Mouse (Mus musculus): ENCODE data around the gene Ambn. TPM values are rescaled to one million over a fixed set of nuclear protein-coding genes. Genes with fewer than 3 reads are reported as not detected.

Ambn gene
- polyA plus RNA-seq, 1 experiment from 2014 or later: not detected

DNA sequence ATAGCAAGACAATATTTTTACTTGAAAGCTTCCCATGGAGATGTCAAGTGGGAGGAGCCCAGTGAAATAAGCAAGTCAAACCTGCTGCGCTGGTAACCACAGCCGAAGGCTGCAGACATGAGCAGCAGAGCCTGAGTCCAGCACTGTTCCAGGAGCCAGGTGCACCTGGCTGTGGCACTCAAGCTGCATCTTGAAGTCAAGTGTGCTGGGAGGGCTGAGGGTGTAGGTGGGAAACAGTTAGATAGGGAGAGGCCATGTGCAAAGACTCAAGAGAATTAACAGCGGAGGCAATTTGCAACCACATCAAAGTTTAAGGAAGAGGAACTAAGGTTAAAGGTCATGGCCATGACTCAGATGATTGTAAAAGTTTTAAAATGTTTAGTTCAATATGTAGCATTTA, 44.0 kb downstream of the Ambn start:
- ATAC-seq (ENCODE audit: low FRiP score, low TSS enrichment): no peak
- Histone ChIP-seq H3K9me3 (ENCODE audit: control insufficient read depth, low read length) (no peaks in the 10 kb centered on the region), H3K27ac (ENCODE audit: low read depth, low read length) (no peak overlapping the region), H3K36me3 (ENCODE audit: control insufficient read depth, insufficient read depth, low read length) (no peaks in the 10 kb centered on the region), H3K27me3 (ENCODE audit: control insufficient read depth, insufficient read depth, low read length) (no peaks in the 10 kb centered on the region), H3K4me3 (ENCODE audit: low read length) (no peak overlapping the region), H3K9ac (ENCODE audit: low read depth, low read length) (no peak overlapping the region), H3K4me1 (ENCODE audit: control insufficient read depth, insufficient read depth, low read length) (no peaks in the 10 kb centered on the region), H3K4me2 (replicated peaks; ENCODE audit: low read depth, low read length) (no peak overlapping the region)
- WGBS: 87% methylated on average over 3 of the region's 3 CpGs

DNA sequence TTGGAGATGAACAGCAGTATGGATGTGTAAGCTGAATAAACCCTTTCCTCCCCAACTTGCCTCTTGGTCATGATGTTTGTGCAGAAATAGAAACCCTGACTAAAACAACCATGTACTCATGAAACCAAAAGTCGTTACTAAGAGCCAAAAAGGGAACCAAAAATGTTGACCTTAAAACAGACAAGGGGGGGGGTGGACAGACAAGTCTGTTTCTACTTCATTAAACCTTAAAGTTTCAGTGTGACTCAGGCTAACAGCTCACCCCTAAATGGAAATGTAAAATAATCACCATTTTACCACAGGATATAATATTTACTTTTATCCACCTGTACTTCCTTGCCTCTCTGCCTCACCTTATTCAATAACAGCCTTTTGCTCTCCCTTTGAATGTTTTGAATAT, 52.8 kb downstream of the Ambn start:
- Histone ChIP-seq H3K27ac (ENCODE audit: low read depth, low read length) (no peak overlapping the region), H3K4me1 (ENCODE audit: control insufficient read depth, insufficient read depth, low read length) (no peaks in the 10 kb centered on the region), H3K9ac (ENCODE audit: low read depth, low read length) (no peak overlapping the region), H3K36me3 (ENCODE audit: control insufficient read depth, insufficient read depth, low read length) (no peaks in the 10 kb centered on the region), H3K27me3 (ENCODE audit: control insufficient read depth, insufficient read depth, low read length) (no peaks in the 10 kb centered on the region), H3K4me2 (replicated peaks; ENCODE audit: low read depth, low read length) (no peak overlapping the region), H3K9me3 (ENCODE audit: control insufficient read depth, low read length) (no peaks in the 10 kb centered on the region), H3K4me3 (ENCODE audit: low read length) (no peak overlapping the region)
- no peak for ATAC-seq (ENCODE audit: low FRiP score, low TSS enrichment)
- 53% methylated on average over 1 of the region's 1 CpGs for WGBS

DNA sequence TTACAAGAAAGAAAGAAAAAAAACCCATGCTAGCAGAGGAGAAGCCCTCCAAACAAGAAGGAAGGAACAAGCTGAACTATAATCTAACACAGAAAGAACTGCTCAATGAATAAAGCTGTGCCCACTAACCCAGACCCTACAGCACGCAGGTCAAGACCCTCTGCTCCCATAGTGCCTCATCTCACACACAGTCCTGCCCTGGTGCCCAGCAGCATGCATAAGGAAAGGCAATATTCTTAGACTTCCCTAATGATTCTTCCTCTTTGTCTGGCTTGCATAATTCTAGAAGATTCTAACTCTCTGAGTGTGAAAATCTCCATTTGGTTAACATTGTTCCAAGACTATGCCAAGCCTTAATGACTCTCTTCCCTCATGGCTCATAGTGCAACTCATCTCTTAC, 53.2 kb downstream of the Ambn start:
- no peaks in the 10 kb centered on the region for H3K9me3 ChIP-seq (ENCODE audit: control insufficient read depth, low read length)
- no peak for ATAC-seq (ENCODE audit: low FRiP score, low TSS enrichment)
- no peaks in the 10 kb centered on the region for H3K36me3 ChIP-seq (ENCODE audit: control insufficient read depth, insufficient read depth, low read length)
- no peaks in the 10 kb centered on the region for H3K4me1 ChIP-seq (ENCODE audit: control insufficient read depth, insufficient read depth, low read length)
- 94% methylated on average over 1 of the region's 1 CpGs for whole genome bisulfite sequencing
- no peak overlapping the region for H3K9ac ChIP-seq (ENCODE audit: low read depth, low read length)
- no peak overlapping the region for H3K4me2 ChIP-seq (replicated peaks; ENCODE audit: low read depth, low read length)
- no peaks in the 10 kb centered on the region for H3K27me3 ChIP-seq (ENCODE audit: control insufficient read depth, insufficient read depth, low read length)
- no peak overlapping the region for H3K4me3 ChIP-seq (ENCODE audit: low read length)
- no peak overlapping the region for H3K27ac ChIP-seq (ENCODE audit: low read depth, low read length)

Other genes with a start within 250 kb of the Ambn start
- not detected in 2 replicates for gene Gm7714, start 187.1 kb upstream of the Ambn start, polyA plus RNA-seq (2014; fragmentation: Nextera tagmentation; extraction: Ambion mirVana)
- gene Prol1, start 138.7 kb upstream of the Ambn start, polyA plus RNA-seq (2014; fragmentation: Nextera tagmentation; extraction: Ambion mirVana): not detected in 2 replicates
- not detected in 2 replicates for gene Amtn, start 79.9 kb upstream of the Ambn start, polyA plus RNA-seq (2014; fragmentation: Nextera tagmentation; extraction: Ambion mirVana)
- gene Enam, start 32.0 kb downstream of the Ambn start, polyA plus RNA-seq (2014; fragmentation: Nextera tagmentation; extraction: Ambion mirVana): not detected in 2 replicates
- 0.91 TPM in 1 of 2 replicates, not detected in the other for gene Jchain, start 71.9 kb downstream of the Ambn start, polyA plus RNA-seq (2014; fragmentation: Nextera tagmentation; extraction: Ambion mirVana)
- gene Utp3, start 98.5 kb downstream of the Ambn start, polyA plus RNA-seq (2014; fragmentation: Nextera tagmentation; extraction: Ambion mirVana): 73.4 and 88.8 TPM in 2 replicates
- gene Rufy3, start 109.0 kb downstream of the Ambn start, polyA plus RNA-seq (2014; fragmentation: Nextera tagmentation; extraction: Ambion mirVana): 11.1 and 17.7 TPM in 2 replicates
- gene Grsf1, start 220.2 kb downstream of the Ambn start, polyA plus RNA-seq (2014; fragmentation: Nextera tagmentation; extraction: Ambion mirVana): 59.6 and 78.4 TPM in 2 replicates